Mouse (Mus musculus): Measurements from ENCODE around the gene Ddx39b. TPM values are rescaled to one million over a fixed set of nuclear protein-coding genes. Genes with fewer than 3 reads are reported as not detected.
A peak's percentile ranks its signal among the peaks of the same experiment; 100 is the strongest.
"Not testable (repeated sequence)": the region's sequence is repeated elsewhere in the genome, so short reads cannot be mapped to it uniquely, and the experiment has no call there.

Ddx39b gene
- polyA plus RNA-seq, 1 experiment from 2014 or later: 657 TPM

GRCm38 (mm10) chr17:35285431-35285830 is 43.9 kb downstream of the Ddx39b start:
- H3K36me3 ChIP-seq (ENCODE audit: control insufficient read depth, insufficient read depth, low read length): no peaks in the 10 kb centered on the region
- no peaks in the 10 kb centered on the region for H3K9me3 ChIP-seq (ENCODE audit: control insufficient read depth, low read length)
- no peak overlapping the region for H3K9ac ChIP-seq (ENCODE audit: low read length)
- DNase-seq (ENCODE audit: low spot score, missing footprints): no peak
- ATAC-seq (ENCODE audit: low FRiP score): no peak
- H3K4me3 ChIP-seq (ENCODE audit: low read depth, low read length): no peak overlapping the region
- H3K27me3 ChIP-seq (ENCODE audit: control insufficient read depth, insufficient read depth, low read length): no peaks in the 10 kb centered on the region
- H3K4me2 ChIP-seq: no peak overlapping the region
- no peaks in the 10 kb centered on the region for H3K4me1 ChIP-seq (ENCODE audit: control insufficient read depth, insufficient read depth, low read length)
- no peak overlapping the region for H3K27ac ChIP-seq (ENCODE audit: low read depth, low read length)

- not testable (repeated sequence) for H3K36me3 ChIP-seq (ENCODE audit: control insufficient read depth, insufficient read depth, low read length); H3K27ac ChIP-seq (ENCODE audit: low read depth, low read length); H3K27me3 ChIP-seq (ENCODE audit: control insufficient read depth, insufficient read depth, low read length); H3K9me3 ChIP-seq (ENCODE audit: control insufficient read depth, low read length); H3K4me3 ChIP-seq (ENCODE audit: low read depth, low read length); H3K9ac ChIP-seq (ENCODE audit: low read length); H3K4me1 ChIP-seq (ENCODE audit: control insufficient read depth, insufficient read depth, low read length); H3K4me2 ChIP-seq; ATAC-seq (ENCODE audit: low FRiP score)
- 4% methylated on average over 5 of the region's 5 CpGs for WGBS
- peak; percentile 97 for DNase-seq (ENCODE audit: low spot score, missing footprints)
Measured at GRCm38 (mm10) chr17:35295796-35296195, 54.2 kb downstream of the Ddx39b start.

GRCm38 (mm10) chr17:35300261-35300945 is 58.9 kb downstream of the Ddx39b start:
- H3K27me3 ChIP-seq (ENCODE audit: control insufficient read depth, insufficient read depth, low read length); H3K9me3 ChIP-seq (ENCODE audit: control insufficient read depth, low read length); H3K36me3 ChIP-seq (ENCODE audit: control insufficient read depth, insufficient read depth, low read length); H3K4me3 ChIP-seq (ENCODE audit: low read depth, low read length); H3K4me2 ChIP-seq; DNase-seq (ENCODE audit: low spot score, missing footprints); H3K9ac ChIP-seq (ENCODE audit: low read length); ATAC-seq (ENCODE audit: low FRiP score); H3K4me1 ChIP-seq (ENCODE audit: control insufficient read depth, insufficient read depth, low read length); H3K27ac ChIP-seq (ENCODE audit: low read depth, low read length): not testable (repeated sequence)
- 86% methylated on average over 7 of the region's 7 CpGs for WGBS

- Histone ChIP-seq H3K4me3 (ENCODE audit: low read depth, low read length) (no peak overlapping the region), H3K9ac (ENCODE audit: low read length) (no peak overlapping the region), H3K4me2 (no peak overlapping the region), H3K36me3 (ENCODE audit: control insufficient read depth, insufficient read depth, low read length) (no peaks in the 10 kb centered on the region), H3K27me3 (ENCODE audit: control insufficient read depth, insufficient read depth, low read length) (no peaks in the 10 kb centered on the region), H3K9me3 (ENCODE audit: control insufficient read depth, low read length) (no peaks in the 10 kb centered on the region), H3K27ac (ENCODE audit: low read depth, low read length) (no peak overlapping the region), H3K4me1 (ENCODE audit: control insufficient read depth, insufficient read depth, low read length) (no peaks in the 10 kb centered on the region)
- ATAC-seq (ENCODE audit: low FRiP score) (peak; percentile 27; the same call in 1 of the 2 replicates), DNase-seq (ENCODE audit: low spot score, missing footprints) (peak; percentile 99)
- WGBS: 25% methylated on average over 13 of the region's 13 CpGs
Measured at GRCm38 (mm10) chr17:35301645-35302258, 60.2 kb downstream of the Ddx39b start.

DNA sequence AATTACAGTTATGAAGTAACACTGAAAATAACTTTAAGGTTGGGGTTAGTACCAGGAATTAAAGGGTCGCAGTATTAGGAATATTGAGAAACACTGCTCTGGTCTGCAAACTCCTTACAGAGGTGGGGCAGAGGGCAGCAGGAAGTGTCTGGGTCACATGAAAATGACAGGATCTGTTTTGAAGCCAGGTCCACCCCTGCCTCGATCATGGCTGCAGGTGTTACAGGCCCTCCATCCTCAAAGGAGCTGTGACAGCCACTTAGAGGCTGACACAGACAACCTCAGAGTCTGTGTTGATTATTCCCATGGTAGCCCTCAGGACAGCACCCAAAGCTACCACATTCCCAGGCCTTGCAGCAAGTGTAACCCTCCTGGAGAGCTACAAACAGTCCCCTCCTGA is 61.7 kb downstream of the Ddx39b start:
- Histone ChIP-seq H3K9ac (ENCODE audit: low read length) (no peak overlapping the region), H3K9me3 (ENCODE audit: control insufficient read depth, low read length) (no peaks in the 10 kb centered on the region), H3K4me3 (ENCODE audit: low read depth, low read length) (no peak overlapping the region), H3K27ac (ENCODE audit: low read depth, low read length) (no peak overlapping the region), H3K4me2 (no peak overlapping the region), H3K36me3 (ENCODE audit: control insufficient read depth, insufficient read depth, low read length) (no peaks in the 10 kb centered on the region), H3K4me1 (ENCODE audit: control insufficient read depth, insufficient read depth, low read length) (no peaks in the 10 kb centered on the region), H3K27me3 (ENCODE audit: control insufficient read depth, insufficient read depth, low read length) (no peaks in the 10 kb centered on the region)
- 82% methylated on average over 2 of the region's 2 CpGs for WGBS
- ATAC-seq (ENCODE audit: low FRiP score) (no peak), DNase-seq (ENCODE audit: low spot score, missing footprints) (no peak)

Small RNAs within 50 kb of the gene (microRNA-seq; reads per million reads assigned to microRNA genes)
- gene Mir6973a (not detected), gene Mir6974 (not detected), gene Mir6975 (5.1 reads per million, percentile 23 among the genes with 10 or more reads in this experiment), gene Mir8094 (2.3 reads per million, percentile 6 among the genes with 10 or more reads in this experiment)

Other genes with a start within 250 kb of the Ddx39b start
- gene Vars, start 240.8 kb upstream of the Ddx39b start, polyA plus RNA-seq (2014; fragmentation: Nextera tagmentation; extraction: Ambion mirVana): 76.1 and 81.2 TPM in 2 replicates
- gene Vwa7, start 225.2 kb upstream of the Ddx39b start, polyA plus RNA-seq (2014; fragmentation: Nextera tagmentation; extraction: Ambion mirVana): 0.07 TPM in 1 of 2 replicates, not detected in the other
- gene Sapcd1, start 213.7 kb upstream of the Ddx39b start, polyA plus RNA-seq (2014; fragmentation: Nextera tagmentation; extraction: Ambion mirVana): 5.3 and 7.3 TPM in 2 replicates
- gene Msh5, start 195.0 kb upstream of the Ddx39b start, polyA plus RNA-seq (2014; fragmentation: Nextera tagmentation; extraction: Ambion mirVana): 5.0 and 5.2 TPM in 2 replicates
- 73.8 and 83.9 TPM in 2 replicates for gene Clic1, start 191.8 kb upstream of the Ddx39b start, polyA plus RNA-seq (2014; fragmentation: Nextera tagmentation; extraction: Ambion mirVana)
- gene Ddah2, start 182.7 kb upstream of the Ddx39b start, polyA plus RNA-seq (2014; fragmentation: Nextera tagmentation; extraction: Ambion mirVana): 614 and 653 TPM in 2 replicates
- not detected in 2 replicates for gene Ly6g6c, start 176.4 kb upstream of the Ddx39b start, polyA plus RNA-seq (2014; fragmentation: Nextera tagmentation; extraction: Ambion mirVana)
- gene Mpig6b, start 175.6 kb upstream of the Ddx39b start, polyA plus RNA-seq (2014; fragmentation: Nextera tagmentation; extraction: Ambion mirVana): 0.76 and 0.89 TPM in 2 replicates
- gene Ly6g6e, start 164.8 kb upstream of the Ddx39b start, polyA plus RNA-seq (2014; fragmentation: Nextera tagmentation; extraction: Ambion mirVana): not detected in 2 replicates
- gene Ly6g6d, start 163.7 kb upstream of the Ddx39b start, polyA plus RNA-seq (2014; fragmentation: Nextera tagmentation; extraction: Ambion mirVana): 0.97 and 1.5 TPM in 2 replicates
- gene Ly6g6f, start 156.1 kb upstream of the Ddx39b start, polyA plus RNA-seq (2014; fragmentation: Nextera tagmentation; extraction: Ambion mirVana): 0.28 and 0.74 TPM in 2 replicates
- gene Abhd16a, start 152.5 kb upstream of the Ddx39b start, polyA plus RNA-seq (2014; fragmentation: Nextera tagmentation; extraction: Ambion mirVana): 40.5 and 45.2 TPM in 2 replicates
- gene Ly6g5c, start 133.5 kb upstream of the Ddx39b start, polyA plus RNA-seq (2014; fragmentation: Nextera tagmentation; extraction: Ambion mirVana): not detected in 2 replicates
- 0.86 and 1.2 TPM in 2 replicates for gene Ly6g5b, start 126.3 kb upstream of the Ddx39b start, polyA plus RNA-seq (2014; fragmentation: Nextera tagmentation; extraction: Ambion mirVana)
- gene Gpank1, start 120.3 kb upstream of the Ddx39b start, polyA plus RNA-seq (2014; fragmentation: Nextera tagmentation; extraction: Ambion mirVana): 24.4 and 26.3 TPM in 2 replicates
- gene Csnk2b, start 119.7 kb upstream of the Ddx39b start, polyA plus RNA-seq (2014; fragmentation: Nextera tagmentation; extraction: Ambion mirVana): 293 and 299 TPM in 2 replicates
- gene D17H6S53E, start 115.4 kb upstream of the Ddx39b start, polyA plus RNA-seq (2014; fragmentation: Nextera tagmentation; extraction: Ambion mirVana): 7.1 and 8.1 TPM in 2 replicates
- 0.37 and 0.45 TPM in 2 replicates for gene Apom, start 109.7 kb upstream of the Ddx39b start, polyA plus RNA-seq (2014; fragmentation: Nextera tagmentation; extraction: Ambion mirVana)
- 96.0 and 104 TPM in 2 replicates for gene Bag6, start 106.6 kb upstream of the Ddx39b start, polyA plus RNA-seq (2014; fragmentation: Nextera tagmentation; extraction: Ambion mirVana)
- 138 and 153 TPM in 2 replicates for gene Prrc2a, start 76.8 kb upstream of the Ddx39b start, polyA plus RNA-seq (2014; fragmentation: Nextera tagmentation; extraction: Ambion mirVana)
- gene Aif1, start 65.7 kb upstream of the Ddx39b start, polyA plus RNA-seq (2014; fragmentation: Nextera tagmentation; extraction: Ambion mirVana): 7.8 and 8.4 TPM in 2 replicates
- gene Lst1, start 53.3 kb upstream of the Ddx39b start, polyA plus RNA-seq (2014; fragmentation: Nextera tagmentation; extraction: Ambion mirVana): 7.8 and 10.2 TPM in 2 replicates
- 0.41 TPM in 1 of 2 replicates, not detected in the other for gene Ltb, start 47.3 kb upstream of the Ddx39b start, polyA plus RNA-seq (2014; fragmentation: Nextera tagmentation; extraction: Ambion mirVana)
- gene Tnf, start 39.7 kb upstream of the Ddx39b start, polyA plus RNA-seq (2014; fragmentation: Nextera tagmentation; extraction: Ambion mirVana): 0.26 TPM in 1 of 2 replicates, not detected in the other
- gene Lta, start 36.4 kb upstream of the Ddx39b start, polyA plus RNA-seq (2014; fragmentation: Nextera tagmentation; extraction: Ambion mirVana): not detected in 2 replicates
- not detected in 2 replicates for gene Gm16181, start 20.9 kb upstream of the Ddx39b start, polyA plus RNA-seq (2014; fragmentation: Nextera tagmentation; extraction: Ambion mirVana)
- 17.0 and 17.8 TPM in 2 replicates for gene Atp6v1g2, start 8.1 kb upstream of the Ddx39b start, polyA plus RNA-seq (2014; fragmentation: Nextera tagmentation; extraction: Ambion mirVana)
- 3.3 and 4.4 TPM in 2 replicates for gene Nfkbil1, start 6.0 kb upstream of the Ddx39b start, polyA plus RNA-seq (2014; fragmentation: Nextera tagmentation; extraction: Ambion mirVana)
- gene H2-D1, start 21.0 kb downstream of the Ddx39b start, polyA plus RNA-seq (2014; fragmentation: Nextera tagmentation; extraction: Ambion mirVana): 42.2 and 45.9 TPM in 2 replicates
- gene H2-Q1, start 78.7 kb downstream of the Ddx39b start, polyA plus RNA-seq (2014; fragmentation: Nextera tagmentation; extraction: Ambion mirVana): not detected in 2 replicates
- gene H2-Q2, start 100.5 kb downstream of the Ddx39b start, polyA plus RNA-seq (2014; fragmentation: Nextera tagmentation; extraction: Ambion mirVana): 0.22 and 0.34 TPM in 2 replicates
- gene H2-Q4, start 137.9 kb downstream of the Ddx39b start, polyA plus RNA-seq (2014; fragmentation: Nextera tagmentation; extraction: Ambion mirVana): 1.9 and 2.5 TPM in 2 replicates
- gene H2-Q6, start 183.1 kb downstream of the Ddx39b start, polyA plus RNA-seq (2014; fragmentation: Nextera tagmentation; extraction: Ambion mirVana): 0.33 and 0.93 TPM in 2 replicates
- 9.3 and 10.0 TPM in 2 replicates for gene H2-Q7, start 197.4 kb downstream of the Ddx39b start, polyA plus RNA-seq (2014; fragmentation: Nextera tagmentation; extraction: Ambion mirVana)
- 0.11 and 0.12 TPM in 2 replicates for gene H2-Q10, start 228.3 kb downstream of the Ddx39b start, polyA plus RNA-seq (2014; fragmentation: Nextera tagmentation; extraction: Ambion mirVana)